Mouse (Mus musculus) midbrain, postnatal 0 days (tissue): Measurements from ENCODE around the gene Nfe2l3. TPM values are rescaled to one million over a fixed set of nuclear protein-coding genes. Genes with fewer than 3 reads are reported as not detected.
"Not testable (repeated sequence)": the region's sequence is repeated elsewhere in the genome, so short reads cannot be mapped to it uniquely, and the experiment has no call there.

Experiments
- ATAC-seq: fragments of 200-750 bp; cut with Nextera tagmentation; 2 replicates; pipeline ENCODE4 v1.8.0; 2017; ENCODE audit warnings: moderate number of reproducible peaks, mild to moderate bottlenecking, moderate TSS enrichment, moderate library complexity; ENCODE audit not compliant: low FRiP score
- DNase-seq: peaks from one replicate; pipeline ENCODE4 v3.0.0-alpha.2; 2015; ENCODE audit warnings: low spot score
- H3K27ac ChIP-seq: fragments of 300-500 bp; sonication (generic); 2 replicates; pipeline ENCODE4 v1.5.1; 2014; ENCODE audit warnings: low read depth, mild to moderate bottlenecking, low read length, mixed read lengths
- H3K27me3 ChIP-seq: fragments of 300-500 bp; sonication (generic); 2 replicates; pipeline ENCODE4 v1.6.1; 2014; ENCODE audit warnings: low read length, control low read depth, mixed read lengths; ENCODE audit not compliant: insufficient read depth
- H3K36me3 ChIP-seq: fragments of 300-500 bp; sonication (generic); 2 replicates; pipeline ENCODE4 v1.6.1; 2014; ENCODE audit warnings: low read length, control low read depth, mixed read lengths; ENCODE audit not compliant: insufficient read depth
- H3K4me1 ChIP-seq: fragments of 300-500 bp; sonication (generic); 2 replicates; pipeline ENCODE4 v1.6.1; 2014; ENCODE audit warnings: mild to moderate bottlenecking, control low read depth, antibody characterized with exemption, low read length, mixed read lengths; ENCODE audit not compliant: insufficient read depth
- H3K4me2 ChIP-seq: fragments of 300-500 bp; sonication (generic); 2 replicates; pipeline ENCODE4 v1.6.1; 2014; ENCODE audit warnings: low read depth, mild to moderate bottlenecking, low read length, mixed read lengths; ENCODE audit not compliant: poor library complexity, severe bottlenecking
- H3K4me3 ChIP-seq: fragments of 300-500 bp; sonication (generic); 2 replicates; pipeline ENCODE4 v1.5.1; 2014; ENCODE audit warnings: low read depth, mild to moderate bottlenecking, low read length, moderate library complexity
- H3K9ac ChIP-seq: fragments of 300-500 bp; sonication (generic); replicated peaks from 2 replicates; pipeline ENCODE4 v1.6.1; 2014; ENCODE audit warnings: mild to moderate bottlenecking, low read length, moderate library complexity, mixed read lengths; ENCODE audit not compliant: poor library complexity, severe bottlenecking
- H3K9me3 ChIP-seq: fragments of 300-500 bp; sonication (generic); 2 replicates; pipeline ENCODE4 v1.6.1; 2016; ENCODE audit warnings: low read length, control low read depth
- CTCF ChIP-seq: IDR thresholded peaks from 2 replicates; pipeline ENCODE4 v1.5.1; 2016; ENCODE audit warnings: antibody characterized with exemption, mild to moderate bottlenecking
- WGBS: fragments of 180-500 bp; shearing (Covaris S2); extraction: QIAGEN DNeasy Blood & Tissue Kit; methylation state at CpG from one replicate; pipeline ENCODE4 v1.1.7; 2014; 5-methylcytosine and 5-hydroxymethylcytosine counted together
- polyA plus RNA-seq: library from polyadenylated mRNA; unstranded; fragments of >200 nt; fragmentation: Nextera tagmentation; extraction: Ambion mirVana; gene quantifications from 2 replicates; pipeline ENCODE4 v1.2.1, GENCODE M21; 2015
- total RNA-seq: library from RNA; depleted of rRNA; stranded (reverse); fragments of >200 nt; gene quantifications from 2 replicates; pipeline ENCODE4 v1.2.3, GENCODE M21; 2014

Nfe2l3 gene
- total and polyA plus RNA-seq, 2 experiments from 2014 or later = 7.3 to 12.7 TPM

- H3K9ac ChIP-seq = no peak overlapping the region
- peaks cover 40% of the 10 kb centered on the region for H3K36me3 ChIP-seq
- WGBS = 98% methylated on average over 4 of the region's 4 CpGs
- no peaks in the 10 kb centered on the region for H3K4me1 ChIP-seq
- H3K4me3 ChIP-seq = no peak overlapping the region
- H3K27me3 ChIP-seq = no peaks in the 10 kb centered on the region
- no peak for DNase-seq
- H3K27ac ChIP-seq = no peak overlapping the region
- no peak for TF ChIP-seq CTCF
- ATAC-seq = no peak
- no peaks in the 10 kb centered on the region for H3K9me3 ChIP-seq
- no peak overlapping the region for H3K4me2 ChIP-seq
These were observed 46.8 kb downstream of the Nfe2l3 start for GRCm38 (mm10) chr6:51479136-51479731.

GRCm38 (mm10) chr6:51481548-51481947, 49.1 kb downstream of the Nfe2l3 start:
- no peak for DNase-seq
- TF ChIP-seq CTCF = no peak
- Histone ChIP-seq H3K9ac (no peak overlapping the region), H3K4me1 (no peaks in the 10 kb centered on the region), H3K27ac (no peak overlapping the region), H3K36me3 (peaks cover 38% of the 10 kb centered on the region), H3K9me3 (no peaks in the 10 kb centered on the region), H3K27me3 (no peaks in the 10 kb centered on the region), H3K4me2 (no peak overlapping the region), H3K4me3 (no peak overlapping the region)
- WGBS = 93% methylated on average over 8 of the region's 8 CpGs
- ATAC-seq = no peak

DNA sequence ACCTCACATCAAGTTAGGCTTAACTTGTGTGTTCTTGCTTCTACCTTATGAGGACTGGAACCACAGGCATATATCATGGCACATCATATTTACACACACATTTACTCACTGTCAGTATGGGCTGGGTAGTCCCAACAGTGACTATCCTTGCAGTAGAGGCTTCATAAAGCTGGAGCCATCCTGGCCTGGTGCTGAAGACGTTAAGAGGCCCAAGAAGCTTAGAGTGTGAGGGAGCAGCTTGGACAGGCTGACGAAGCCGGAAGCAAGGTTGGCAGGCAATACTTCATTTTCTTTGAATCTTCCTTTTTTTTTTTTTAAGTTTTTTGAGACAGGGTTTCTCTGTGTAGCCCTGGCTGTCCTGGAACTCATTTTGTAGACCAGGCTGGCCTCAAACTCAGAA, 51.4 kb downstream of the Nfe2l3 start:
- H3K4me3 ChIP-seq = no peak overlapping the region
- peaks cover 30% of the 10 kb centered on the region for H3K36me3 ChIP-seq
- ATAC-seq (no peak), DNase-seq (no peak)
- no peak overlapping the region for H3K27ac ChIP-seq
- no peak overlapping the region for H3K4me2 ChIP-seq
- no peaks in the 10 kb centered on the region for H3K27me3 ChIP-seq
- H3K9me3 ChIP-seq = no peaks in the 10 kb centered on the region
- H3K9ac ChIP-seq = no peak overlapping the region
- 91% methylated on average over 3 of the region's 3 CpGs for WGBS
- no peak for TF ChIP-seq CTCF
- H3K4me1 ChIP-seq = no peaks in the 10 kb centered on the region

GRCm38 (mm10) chr6:51484556-51484955, 52.1 kb downstream of the Nfe2l3 start:
- not testable (repeated sequence) for DNase-seq, H3K9ac ChIP-seq, H3K27ac ChIP-seq, H3K27me3 ChIP-seq, ATAC-seq, H3K4me2 ChIP-seq, H3K4me1 ChIP-seq, H3K9me3 ChIP-seq, H3K4me3 ChIP-seq
- H3K36me3 ChIP-seq = peaks cover 24% of the 10 kb centered on the region; the same call in 1 of the 2 replicates
- peak; percentile 29 for TF ChIP-seq CTCF
- 88% methylated on average over 8 of the region's 8 CpGs for WGBS

GRCm38 (mm10) chr6:51485646-51486045, 53.2 kb downstream of the Nfe2l3 start:
- Histone ChIP-seq H3K36me3 (peaks cover 14% of the 10 kb centered on the region; the same call in 1 of the 2 replicates), H3K4me3 (no peak overlapping the region), H3K4me1 (no peaks in the 10 kb centered on the region), H3K4me2 (no peak overlapping the region), H3K27ac (no peak overlapping the region), H3K9me3 (no peaks in the 10 kb centered on the region), H3K27me3 (no peaks in the 10 kb centered on the region), H3K9ac (no peak overlapping the region)
- ATAC-seq (no peak), DNase-seq (no peak)
- WGBS = 60% methylated on average over 2 of the region's 2 CpGs
- TF ChIP-seq CTCF = no peak

DNA sequence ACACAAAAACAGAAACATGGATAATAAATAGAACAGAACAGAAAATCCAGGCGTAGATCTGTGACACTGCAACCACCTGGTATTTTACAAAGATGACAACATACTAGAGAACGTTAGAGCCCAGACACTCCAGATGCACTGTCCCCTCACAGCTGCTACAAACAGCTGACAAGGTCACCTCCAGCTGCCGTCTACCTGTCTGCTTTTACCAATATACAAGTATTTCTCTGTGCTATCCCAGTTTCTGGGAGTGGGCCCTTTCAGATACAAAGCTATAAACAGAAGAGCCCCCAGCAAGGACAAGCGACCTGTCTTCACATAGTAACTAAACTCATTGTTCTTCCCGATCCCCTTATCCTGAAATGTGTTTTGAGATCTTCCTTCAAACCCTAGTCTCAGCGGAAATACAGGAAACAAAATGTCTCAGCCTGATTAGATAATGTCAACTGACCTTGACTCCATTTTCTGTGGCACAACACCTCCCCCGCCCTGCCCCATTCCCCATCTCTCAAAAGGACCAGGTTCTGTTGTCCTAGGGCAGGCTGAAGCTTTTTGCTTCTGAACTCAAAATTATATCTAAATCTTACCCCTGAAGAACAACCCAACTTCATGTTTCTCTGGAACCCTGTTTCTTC, 53.7 kb downstream of the Nfe2l3 start:
- Histone ChIP-seq H3K9me3 (no peaks in the 10 kb centered on the region), H3K36me3 (peaks cover 10% of the 10 kb centered on the region; the same call in 1 of the 2 replicates), H3K4me2 (no peak overlapping the region), H3K27me3 (no peaks in the 10 kb centered on the region), H3K4me3 (no peak overlapping the region), H3K27ac (no peak overlapping the region), H3K9ac (no peak overlapping the region), H3K4me1 (no peaks in the 10 kb centered on the region)
- WGBS = 77% methylated on average over 7 of the region's 7 CpGs
- ATAC-seq = no peak
- TF ChIP-seq CTCF = no peak
- no peak for DNase-seq
